Mouse (Mus musculus) thymus, adult 2 months (tissue): ENCODE measurements around the gene Cry2. TPM values are rescaled to one million over a fixed set of nuclear protein-coding genes. Genes with fewer than 3 reads are reported as not detected.

Experiments used
- DNase-seq: peaks from one replicate; pipeline ENCODE4 v3.0.0; 2021
- H3K27ac ChIP-seq: fragments of 200-500 bp; 2 replicates; pipeline ENCODE4 v1.5.1; 2012; ENCODE audit warnings: low read length, control low read depth; ENCODE audit not compliant: control insufficient read depth, insufficient read depth
- H3K27me3 ChIP-seq: fragments of 200-500 bp; 2 replicates; pipeline ENCODE4 v1.6.1; 2012; ENCODE audit warnings: mild to moderate bottlenecking, low read length, moderate library complexity, mixed read lengths; ENCODE audit not compliant: control insufficient read depth, insufficient read depth
- H3K36me3 ChIP-seq: fragments of 200-500 bp; 2 replicates; pipeline ENCODE4 v1.6.1; 2012; ENCODE audit warnings: mild to moderate bottlenecking, low read length, moderate library complexity; ENCODE audit not compliant: control insufficient read depth, insufficient read depth
- H3K4me1 ChIP-seq: fragments of 200-500 bp; replicated peaks from 2 replicates; pipeline ENCODE4 v1.6.1; 2012; ENCODE audit warnings: low read length; ENCODE audit not compliant: control insufficient read depth, insufficient read depth
- H3K4me3 ChIP-seq: fragments of 200-500 bp; 2 replicates; pipeline ENCODE4 v1.5.1; 2012; ENCODE audit warnings: mild to moderate bottlenecking, low read length, control low read depth, moderate library complexity; ENCODE audit not compliant: control insufficient read depth, insufficient read depth
- CTCF ChIP-seq: fragments of 200-500 bp; IDR thresholded peaks from 2 replicates; pipeline ENCODE4 v1.5.1; 2012; ENCODE audit warnings: mild to moderate bottlenecking, control low read depth, low read length, moderate library complexity, borderline replicate concordance; ENCODE audit not compliant: control insufficient read depth, poor library complexity, insufficient read depth; ENCODE audit errors: extremely low read depth
- POLR2A ChIP-seq: fragments of 200-500 bp; IDR thresholded peaks from 2 replicates; pipeline ENCODE4 v1.6.1; 2012; ENCODE audit warnings: mild to moderate bottlenecking, low read length, control low read depth, moderate library complexity; ENCODE audit not compliant: control insufficient read depth, poor library complexity, insufficient read depth; ENCODE audit errors: extremely low read depth
- WGBS: fragments of 180-500 bp; shearing (Covaris S2); methylation state at CpG from one replicate; pipeline ENCODE4 v1.1.7; 2018; 5-methylcytosine and 5-hydroxymethylcytosine counted together
- polyA plus RNA-seq: library from polyadenylated mRNA; depleted of rRNA; stranded (reverse); fragments of >200 nt; gene quantifications from 2 replicates; pipeline ENCODE4 v1.2.3, GENCODE M21; 2012

Cry2 gene
- polyA plus RNA-seq, 1 experiment, result 16.2 TPM

DNA sequence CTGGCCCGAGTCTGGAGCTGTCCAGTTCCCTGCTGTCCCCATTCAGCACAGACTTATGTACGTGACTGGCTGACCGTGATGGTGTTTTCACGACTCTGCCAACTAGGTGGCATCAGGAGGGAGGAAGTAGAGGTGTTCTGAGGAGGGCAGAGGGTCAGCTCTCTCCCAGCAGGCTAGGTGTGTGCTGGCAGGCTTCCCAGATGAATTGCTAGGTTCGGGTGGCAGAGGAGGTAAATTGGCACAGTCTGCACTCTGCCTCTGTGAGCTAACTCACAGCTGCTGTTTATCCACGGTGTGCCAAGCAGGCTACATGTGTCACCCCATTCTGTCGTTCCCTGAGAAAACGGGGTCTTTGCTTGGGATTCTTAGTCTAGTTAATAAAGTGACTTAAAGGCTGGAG lies 12.8 kb upstream of the Cry2 start:
- Histone ChIP-seq H3K4me1 (peaks cover 22% of the 10 kb centered on the region), H3K27ac (no peak overlapping the region), H3K4me3 (no peak overlapping the region), H3K36me3 (no peaks in the 10 kb centered on the region), H3K27me3 (no peaks in the 10 kb centered on the region)
- TF ChIP-seq POLR2A (no peak), CTCF (no peak)
- 85% methylated on average over 8 of the region's 8 CpGs for WGBS
- DNase-seq, result no peak

DNA sequence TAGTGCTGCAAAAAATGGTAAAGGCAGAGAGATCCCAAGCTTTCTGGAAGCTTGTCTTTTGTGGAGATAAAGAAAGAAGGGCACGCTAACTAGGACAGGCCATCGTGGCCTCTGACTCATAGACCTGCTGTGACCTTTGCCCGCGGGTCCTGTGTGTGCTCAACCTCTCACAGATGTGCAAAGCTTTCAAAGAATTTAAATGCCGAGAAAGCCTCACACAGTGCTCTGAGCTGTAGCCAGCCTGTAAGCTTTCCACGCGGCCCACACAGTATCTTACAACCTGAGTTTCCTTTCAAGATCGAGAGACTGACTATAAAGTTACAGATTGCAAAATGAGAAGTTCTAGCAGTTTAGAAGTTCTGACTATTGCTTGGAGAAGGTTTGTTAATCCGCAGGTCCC lies 12.0 kb upstream of the Cry2 start:
- WGBS, result 74% methylated on average over 9 of the region's 9 CpGs
- TF ChIP-seq POLR2A, result no peak
- no peak for TF ChIP-seq CTCF
- DNase-seq, result no peak
- no peaks in the 10 kb centered on the region for H3K27me3 ChIP-seq
- H3K4me1 ChIP-seq, result peaks cover 22% of the 10 kb centered on the region
- H3K36me3 ChIP-seq, result no peaks in the 10 kb centered on the region
- H3K27ac ChIP-seq, result no peak overlapping the region; the same call in 1 of the 2 replicates
- no peak overlapping the region for H3K4me3 ChIP-seq

DNA sequence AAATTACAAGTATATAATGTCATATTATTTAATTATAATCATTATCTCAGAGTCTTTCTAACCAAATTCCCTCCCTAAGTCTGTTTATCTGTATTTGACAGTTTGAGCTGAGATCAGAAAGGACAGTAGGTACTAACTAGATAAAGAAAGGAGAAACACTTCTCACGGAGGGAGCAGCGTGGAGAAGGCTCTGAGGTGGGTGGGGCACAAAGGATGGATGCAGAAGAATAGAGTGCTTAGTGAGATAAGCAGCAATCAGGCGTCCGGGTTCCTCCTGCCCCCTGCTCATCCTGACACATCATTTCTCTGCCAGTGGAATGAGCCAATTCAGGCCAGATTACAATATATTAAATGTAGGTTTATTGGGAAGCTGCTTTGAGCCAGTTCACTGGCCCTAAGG lies 10.5 kb upstream of the Cry2 start:
- TF ChIP-seq POLR2A, result no peak
- no peak for TF ChIP-seq CTCF
- peaks cover 22% of the 10 kb centered on the region for H3K4me1 ChIP-seq

DNA sequence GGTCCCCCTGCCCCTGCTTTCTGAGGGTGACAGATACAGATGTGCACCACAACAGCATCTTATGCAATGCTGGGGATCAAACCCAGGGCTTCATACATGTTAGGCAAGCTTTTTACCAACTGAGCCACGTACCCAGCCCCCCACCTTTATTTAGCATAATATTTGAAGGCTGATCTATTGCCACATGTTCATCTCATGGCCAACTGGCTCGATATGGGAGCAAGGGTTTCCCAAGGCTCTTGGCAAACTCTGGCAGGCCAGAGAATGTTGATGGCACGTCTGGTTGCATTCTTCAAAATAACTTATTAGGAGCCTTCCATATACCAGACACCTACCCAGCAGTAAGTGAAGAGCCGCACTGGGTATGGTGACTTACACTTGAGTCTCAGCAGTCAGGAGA lies 9.5 kb upstream of the Cry2 start:
- WGBS, result 96% methylated on average over 4 of the region's 4 CpGs
- no peak for TF ChIP-seq CTCF
- no peak for TF ChIP-seq POLR2A
- Histone ChIP-seq H3K27ac (no peak overlapping the region), H3K36me3 (no peaks in the 10 kb centered on the region), H3K4me1 (peaks cover 22% of the 10 kb centered on the region), H3K4me3 (no peak overlapping the region), H3K27me3 (no peaks in the 10 kb centered on the region)
- no peak for DNase-seq

More for the DNA sequence above, 10.5 kb upstream of the Cry2 start:
- no peak for DNase-seq
- H3K27me3 ChIP-seq, result no peaks in the 10 kb centered on the region
- no peaks in the 10 kb centered on the region for H3K36me3 ChIP-seq
- WGBS, result 89% methylated on average over 4 of the region's 4 CpGs
- H3K27ac ChIP-seq, result no peak overlapping the region
- H3K4me3 ChIP-seq, result no peak overlapping the region

DNA sequence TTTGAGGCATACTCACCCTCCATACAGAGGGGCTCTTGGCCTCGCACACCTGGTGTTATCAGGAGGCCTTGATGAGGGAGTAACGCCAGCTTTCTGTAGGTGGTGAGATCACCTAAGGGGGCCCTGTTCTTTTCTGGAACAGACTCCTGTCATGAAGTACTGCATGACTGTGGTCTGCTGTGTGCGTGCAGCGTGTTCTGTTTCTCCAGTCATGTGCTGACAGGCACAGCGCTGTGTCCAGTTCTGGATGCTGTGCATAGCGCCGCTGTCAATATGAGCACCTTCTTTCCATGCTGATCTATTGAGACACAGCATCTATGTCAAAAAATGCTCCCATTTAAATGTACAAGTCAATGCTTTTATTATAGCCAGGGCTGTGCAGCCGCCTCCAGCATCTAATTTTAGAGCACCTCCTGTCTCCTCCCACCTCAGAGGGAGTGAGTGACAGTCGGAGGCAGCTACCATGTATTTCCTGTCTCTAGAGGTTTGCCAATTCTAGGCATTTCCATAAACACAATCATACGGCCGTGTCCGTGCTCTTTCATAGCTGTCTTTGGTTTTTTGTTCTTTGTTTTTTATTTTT lies 8.7 kb upstream of the Cry2 start:
- Histone ChIP-seq H3K36me3 (no peaks in the 10 kb centered on the region), H3K27me3 (no peaks in the 10 kb centered on the region), H3K4me3 (no peak overlapping the region), H3K27ac (peak overlapping the region; percentile 69; the same call in 1 of the 2 replicates), H3K4me1 (peaks cover 22% of the 10 kb centered on the region)
- peak; percentile 31 for DNase-seq
- TF ChIP-seq CTCF (no peak), POLR2A (no peak)
- 53% methylated on average over 12 of the region's 12 CpGs for WGBS

DNA sequence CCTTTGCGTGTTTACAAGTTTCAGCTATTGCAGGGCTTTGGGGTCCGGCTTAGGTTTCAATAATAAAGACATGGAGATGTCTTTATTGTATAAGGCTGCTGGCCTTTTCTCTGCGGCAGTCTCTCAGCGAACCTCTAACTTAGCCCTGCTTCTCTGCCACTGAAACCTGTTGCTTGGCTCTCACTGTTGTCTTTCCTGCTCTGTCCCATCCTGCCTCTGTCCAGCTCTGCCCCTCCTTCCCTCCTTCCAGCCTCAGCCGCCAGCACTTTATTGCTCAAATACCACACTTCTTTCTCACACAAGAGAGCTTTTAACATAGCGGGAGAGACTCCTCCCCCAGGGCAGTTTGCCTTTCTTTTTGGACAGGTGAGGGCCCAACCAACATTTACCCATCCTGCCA lies 6.6 kb upstream of the Cry2 start:
- H3K4me3 ChIP-seq, result no peak overlapping the region
- TF ChIP-seq POLR2A (no peak), CTCF (no peak)
- H3K36me3 ChIP-seq, result no peaks in the 10 kb centered on the region
- DNase-seq, result no peak
- H3K4me1 ChIP-seq, result peaks cover 16% of the 10 kb centered on the region
- H3K27ac ChIP-seq, result no peak overlapping the region
- 87% methylated on average over 6 of the region's 6 CpGs for WGBS
- H3K27me3 ChIP-seq, result no peaks in the 10 kb centered on the region

DNA sequence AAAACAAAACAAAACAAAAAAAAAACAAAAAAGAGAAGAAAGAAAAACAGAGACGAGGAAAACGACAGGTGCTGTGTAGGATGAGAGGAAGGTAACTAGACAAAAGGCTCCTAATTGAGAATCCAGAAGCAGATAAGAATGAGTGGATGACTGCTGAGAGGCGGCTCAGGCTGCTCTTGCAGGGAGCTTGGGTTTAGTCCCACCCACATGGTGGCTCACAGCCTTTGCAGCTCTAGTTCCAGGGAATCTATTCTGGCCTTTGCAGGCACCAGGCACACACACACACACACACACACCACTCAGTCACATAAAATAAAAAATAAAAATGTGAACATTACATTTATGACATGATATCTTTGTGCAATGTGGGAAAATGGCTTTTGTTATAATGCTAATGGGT lies 4.7 kb upstream of the Cry2 start:
- 74% methylated on average over 3 of the region's 3 CpGs for WGBS
- no peak for TF ChIP-seq POLR2A
- TF ChIP-seq CTCF, result no peak
- Histone ChIP-seq H3K27me3 (no peaks in the 10 kb centered on the region), H3K4me1 (peaks cover 12% of the 10 kb centered on the region), H3K4me3 (no peak overlapping the region), H3K27ac (no peak overlapping the region), H3K36me3 (no peaks in the 10 kb centered on the region)
- DNase-seq, result no peak
